Mouse (Mus musculus) midbrain, embryonic 13.5 days (tissue): ENCODE measurements at regions not wholly inside any gene's neighbourhood (a gene's known extent, or its start where the extent isn't known, plus 50 kb on each side); places are given as distances from the start of the nearest gene placed in this dataset.
"Not testable (repeated sequence)": the region's sequence is repeated elsewhere in the genome, so short reads cannot be mapped to it uniquely, and the experiment has no call there.

ENCODE experiments used
- ATAC-seq: fragments of 200-750 bp; cut with Nextera tagmentation; 2 replicates; pipeline ENCODE4 v1.8.0; 2017; ENCODE audit warnings: mild to moderate bottlenecking, moderate TSS enrichment, moderate library complexity
- H3K27ac ChIP-seq: fragments of 300-500 bp; sonication (generic); 2 replicates; pipeline ENCODE4 v1.5.1; 2015; ENCODE audit warnings: inconsistent platforms, mild to moderate bottlenecking, moderate library complexity
- H3K27me3 ChIP-seq: fragments of 300-500 bp; sonication (generic); 2 replicates; pipeline ENCODE4 v1.6.1; 2015; ENCODE audit warnings: mild to moderate bottlenecking, inconsistent platforms
- H3K36me3 ChIP-seq: fragments of 300-500 bp; sonication (generic); 2 replicates; pipeline ENCODE4 v1.6.1; 2015; ENCODE audit warnings: mild to moderate bottlenecking, inconsistent platforms
- H3K4me1 ChIP-seq: fragments of 300-500 bp; sonication (generic); replicated peaks from 2 replicates; pipeline ENCODE4 v1.6.1; 2015; ENCODE audit warnings: inconsistent platforms
- H3K4me2 ChIP-seq: fragments of 300-500 bp; sonication (generic); replicated peaks from 2 replicates; pipeline ENCODE4 v1.6.1; 2015; ENCODE audit warnings: moderate library complexity, mild to moderate bottlenecking, inconsistent platforms
- H3K4me3 ChIP-seq: fragments of 300-500 bp; sonication (generic); replicated peaks from 2 replicates; pipeline ENCODE4 v1.5.1; 2015; ENCODE audit warnings: mild to moderate bottlenecking, inconsistent platforms
- H3K9ac ChIP-seq: fragments of 300-500 bp; sonication (generic); replicated peaks from 2 replicates; pipeline ENCODE4 v1.6.1; 2015; ENCODE audit warnings: mild to moderate bottlenecking, inconsistent platforms
- H3K9me3 ChIP-seq: fragments of 300-500 bp; sonication (generic); 2 replicates; pipeline ENCODE4 v1.6.1; 2016; ENCODE audit warnings: mild to moderate bottlenecking, inconsistent platforms
- WGBS: fragments of 180-500 bp; shearing (Covaris S2); methylation state at CpG from one replicate; pipeline ENCODE4 v1.1.7; 2015; 5-methylcytosine and 5-hydroxymethylcytosine counted together

- no peak overlapping the region for H3K27ac ChIP-seq
- no peak overlapping the region for H3K4me2 ChIP-seq
- no peaks in the 10 kb centered on the region for H3K9me3 ChIP-seq
- no peaks in the 10 kb centered on the region for H3K4me1 ChIP-seq
- no peak for ATAC-seq
- no peaks in the 10 kb centered on the region for H3K27me3 ChIP-seq
- H3K4me3 ChIP-seq, result no peak overlapping the region
- no peaks in the 10 kb centered on the region for H3K36me3 ChIP-seq
- WGBS, result 88% methylated on average over 2 of the region's 2 CpGs
- H3K9ac ChIP-seq, result no peak overlapping the region
Measured at GRCm38 (mm10) chr6:48209103-48209502, 122.7 kb upstream of the Zfp746 start.

- H3K4me3 ChIP-seq, result no peak overlapping the region
Measured at GRCm38 (mm10) chr6:48205722-48206121, 119.3 kb upstream of the Zfp746 start.

GRCm38 (mm10) chr6:48199951-48200350 lies 113.6 kb upstream of the Zfp746 start:
- Histone ChIP-seq H3K27ac (no peak overlapping the region), H3K4me3 (no peak overlapping the region), H3K4me2 (no peak overlapping the region), H3K9ac (no peak overlapping the region), H3K36me3 (no peaks in the 10 kb centered on the region), H3K27me3 (no peaks in the 10 kb centered on the region), H3K9me3 (no peaks in the 10 kb centered on the region), H3K4me1 (peaks cover 8% of the 10 kb centered on the region)
- no peak for ATAC-seq
- 67% methylated on average over 3 of the region's 3 CpGs for WGBS

More at GRCm38 (mm10) chr6:48205722-48206121, 119.3 kb upstream of the Zfp746 start:
- no peak for ATAC-seq
- Histone ChIP-seq H3K36me3 (no peaks in the 10 kb centered on the region), H3K27me3 (no peaks in the 10 kb centered on the region), H3K4me1 (no peaks in the 10 kb centered on the region), H3K27ac (no peak overlapping the region), H3K4me2 (no peak overlapping the region), H3K9ac (no peak overlapping the region), H3K9me3 (no peaks in the 10 kb centered on the region)
- 98% methylated on average over 5 of the region's 5 CpGs for WGBS

GRCm38 (mm10) chr6:48198806-48199205 lies 112.4 kb upstream of the Zfp746 start:
- H3K4me2 ChIP-seq, result no peak overlapping the region
- no peak overlapping the region for H3K9ac ChIP-seq
- 100% methylated on average over 1 of the region's 1 CpGs for WGBS
- no peaks in the 10 kb centered on the region for H3K36me3 ChIP-seq
- H3K4me3 ChIP-seq, result no peak overlapping the region
- no peaks in the 10 kb centered on the region for H3K9me3 ChIP-seq
- peaks cover 8% of the 10 kb centered on the region for H3K4me1 ChIP-seq
- H3K27me3 ChIP-seq, result no peaks in the 10 kb centered on the region
- no peak overlapping the region for H3K27ac ChIP-seq
- ATAC-seq, result no peak

- Histone ChIP-seq H3K27ac (no peak overlapping the region), H3K4me2 (no peak overlapping the region), H3K4me1 (peaks cover 8% of the 10 kb centered on the region), H3K36me3 (no peaks in the 10 kb centered on the region), H3K9ac (no peak overlapping the region), H3K27me3 (no peaks in the 10 kb centered on the region), H3K9me3 (no peaks in the 10 kb centered on the region), H3K4me3 (no peak overlapping the region)
- ATAC-seq, result no peak
- 67% methylated on average over 4 of the region's 4 CpGs for WGBS
Measured at GRCm38 (mm10) chr6:48197696-48198378, 111.4 kb upstream of the Zfp746 start.

- H3K36me3 ChIP-seq, H3K27ac ChIP-seq, H3K9me3 ChIP-seq, ATAC-seq, H3K4me3 ChIP-seq, H3K9ac ChIP-seq, H3K4me2 ChIP-seq, H3K4me1 ChIP-seq, H3K27me3 ChIP-seq: not testable (repeated sequence)
- WGBS, result 87% methylated on average over 2 of the region's 2 CpGs
Measured at GRCm38 (mm10) chr6:48188363-48188762, 102.0 kb upstream of the Zfp746 start.

GRCm38 (mm10) chr6:48185311-48185710 lies 98.9 kb upstream of the Zfp746 start:
- WGBS, result 10% methylated on average over 1 of the region's 1 CpGs
- no peak overlapping the region for H3K27ac ChIP-seq
- no peak for ATAC-seq

GRCm38 (mm10) chr6:48178360-48179120 lies 92.1 kb upstream of the Zfp746 start:
- Histone ChIP-seq H3K4me1 (peaks cover 3% of the 10 kb centered on the region; the same call in 1 of the 2 replicates), H3K9ac (0 out of 2 replicates have a peak overlapping the region, but pooled peaks have one; percentile 37), H3K27ac (no peak overlapping the region), H3K36me3 (no peaks in the 10 kb centered on the region), H3K4me3 (no peak overlapping the region), H3K4me2 (no peak overlapping the region), H3K9me3 (no peaks in the 10 kb centered on the region), H3K27me3 (no peaks in the 10 kb centered on the region)
- WGBS, result 63% methylated on average over 3 of the region's 3 CpGs
- peak; percentile 77 for ATAC-seq

More at GRCm38 (mm10) chr6:48185311-48185710, 98.9 kb upstream of the Zfp746 start:
- Histone ChIP-seq H3K4me1 (no peaks in the 10 kb centered on the region), H3K4me2 (no peak overlapping the region), H3K36me3 (no peaks in the 10 kb centered on the region), H3K27me3 (no peaks in the 10 kb centered on the region), H3K9ac (no peak overlapping the region), H3K4me3 (no peak overlapping the region), H3K9me3 (no peaks in the 10 kb centered on the region)

- Histone ChIP-seq H3K36me3 (no peaks in the 10 kb centered on the region), H3K27me3 (no peaks in the 10 kb centered on the region), H3K9ac (no peak overlapping the region), H3K4me3 (no peak overlapping the region), H3K9me3 (no peaks in the 10 kb centered on the region), H3K4me1 (peaks cover 3% of the 10 kb centered on the region; the same call in 1 of the 2 replicates), H3K27ac (no peak overlapping the region), H3K4me2 (no peak overlapping the region)
- ATAC-seq, result no peak; the same call in 1 of the 2 replicates
- WGBS, result 6% methylated on average over 2 of the region's 2 CpGs
Measured at GRCm38 (mm10) chr6:48177936-48178335, 91.5 kb upstream of the Zfp746 start.

- 80% methylated on average over 2 of the region's 2 CpGs for WGBS
- H3K9me3 ChIP-seq, result no peaks in the 10 kb centered on the region
- peaks cover 3% of the 10 kb centered on the region; the same call in 1 of the 2 replicates for H3K4me1 ChIP-seq
- H3K27ac ChIP-seq, result no peak overlapping the region
- no peaks in the 10 kb centered on the region for H3K27me3 ChIP-seq
- H3K36me3 ChIP-seq, result no peaks in the 10 kb centered on the region
- H3K4me2 ChIP-seq, result no peak overlapping the region
- H3K4me3 ChIP-seq, result no peak overlapping the region
- ATAC-seq, result no peak
- H3K9ac ChIP-seq, result no peak overlapping the region
Measured at GRCm38 (mm10) chr6:48175234-48175633, 88.8 kb upstream of the Zfp746 start.

- WGBS, result 91% methylated on average over 13 of the region's 13 CpGs
- not testable (repeated sequence) for H3K4me1 ChIP-seq, H3K36me3 ChIP-seq, H3K9ac ChIP-seq, H3K9me3 ChIP-seq, H3K27me3 ChIP-seq, H3K4me2 ChIP-seq, H3K27ac ChIP-seq, H3K4me3 ChIP-seq, ATAC-seq
Measured at GRCm38 (mm10) chr6:48172769-48173168, 86.4 kb upstream of the Zfp746 start.

GRCm38 (mm10) chr6:48136851-48137250 lies 50.5 kb upstream of the Zfp746 start:
- H3K4me1 ChIP-seq, result no peaks in the 10 kb centered on the region
- WGBS, result 66% methylated on average over 2 of the region's 2 CpGs
- no peaks in the 10 kb centered on the region for H3K36me3 ChIP-seq
- ATAC-seq, result no peak
- no peak overlapping the region for H3K4me2 ChIP-seq
- no peak overlapping the region for H3K4me3 ChIP-seq
- H3K27me3 ChIP-seq, result no peaks in the 10 kb centered on the region
- H3K27ac ChIP-seq, result no peak overlapping the region
- H3K9me3 ChIP-seq, result no peaks in the 10 kb centered on the region
- no peak overlapping the region for H3K9ac ChIP-seq
